9 mouse cellular contexts compared by ENCODE assay signal in the genomic region with DNA sequence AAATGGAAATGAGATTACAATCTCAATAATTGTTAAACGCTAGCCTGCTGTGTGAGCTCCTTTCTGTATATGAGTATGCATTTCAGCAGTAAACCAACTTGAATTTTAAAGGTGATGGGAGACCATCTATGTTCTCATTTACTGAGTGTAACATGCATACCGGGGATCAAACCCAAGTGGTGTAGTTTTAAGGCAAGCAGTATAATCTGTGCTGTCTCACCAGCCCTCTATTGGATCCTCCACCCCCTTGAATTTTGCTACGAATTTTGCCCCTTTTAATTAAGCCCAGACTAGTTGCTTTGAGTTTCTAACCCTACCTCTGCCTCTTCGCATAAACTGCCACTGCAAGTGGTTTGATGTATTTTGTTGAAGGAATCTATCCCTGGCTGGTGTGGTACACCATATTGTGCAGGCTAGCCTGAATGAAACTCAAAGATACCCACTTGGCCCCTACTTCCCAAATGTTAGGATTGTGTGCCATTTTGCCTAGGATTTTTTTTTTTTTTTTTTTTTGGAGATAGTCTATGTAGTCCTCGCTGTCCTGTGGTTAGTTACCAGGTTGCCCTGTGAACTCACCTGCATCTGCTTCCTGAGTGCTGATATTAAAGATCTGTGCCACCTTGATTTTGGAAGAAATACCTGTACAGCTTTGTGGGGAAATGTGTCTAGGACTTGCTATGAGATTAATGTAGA. TPM values are rescaled to one million over a fixed set of nuclear protein-coding genes. Genes with fewer than 3 reads are reported as not detected.
DNase-seq lines count a peak whose midpoint lies in the region; ATAC-seq and TF ChIP-seq lines count a peak whose summit lies in the region.
"Had no signal": no experiment of that assay in that cellular context is flagged by ENCODE, and none has a peak within 500 bp of the region (broad histone marks: within the 10 kb centered on the region; RNA-seq: fewer than 3 reads in every experiment).

No protein-coding gene starts in this region.

- H3K9ac ChIP-seq in heart, embryonic 14.5 days (ENCODE audit: low read length), result peak overlapping the region; percentile 76
- peak overlapping the region; percentile 54 for H3K9ac ChIP-seq in ES-Bruce4 (ENCODE audit: low read depth, poor library complexity, severe bottlenecking)
- no peak overlapping the region for H3K9ac ChIP-seq in forebrain, postnatal 0 days

- 76% methylated on average over 5 of the region's 5 CpGs for WGBS in heart, embryonic 14.5 days
- WGBS in forebrain, postnatal 0 days, result 60% methylated on average over 5 of the region's 5 CpGs
- 59% methylated on average over 5 of the region's 5 CpGs for WGBS in macrophage (ENCODE audit: missing documents)

- no peak for TF ChIP-seq CTCF in ES-Bruce4 (IDR thresholded peaks at IDR 0.05; ENCODE audit: low read depth, low read length)
- TF ChIP-seq CTCF in forebrain, postnatal 0 days (IDR thresholded peaks at IDR 0.05; ENCODE audit: low read depth), result no peak

- no peak for TF ChIP-seq EP300 in ES-Bruce4 (IDR thresholded peaks at IDR 0.05; ENCODE audit: insufficient read depth, low read depth, low read length)

- no peak for TF ChIP-seq POLR2A in ES-Bruce4 (IDR thresholded peaks at IDR 0.05; ENCODE audit: insufficient read depth, low read length)

- no peaks in the 10 kb centered on the region for H3K27me3 ChIP-seq in heart, embryonic 14.5 days (ENCODE audit: control insufficient read depth, insufficient read depth, low read length)
- H3K27me3 ChIP-seq in ES-Bruce4 (ENCODE audit: control insufficient read depth, insufficient read depth, low read length, poor library complexity, severe bottlenecking), result no peaks in the 10 kb centered on the region
- H3K27me3 ChIP-seq in forebrain, postnatal 0 days (ENCODE audit: insufficient read depth, low read length), result no peaks in the 10 kb centered on the region

- H3K79me2 ChIP-seq in macrophage (ENCODE audit: inconsistent target), result peaks cover 31% of the 10 kb centered on the region

- ATAC-seq in heart, embryonic 14.5 days (ENCODE audit: insufficient number of reproducible peaks, insufficient read depth, low FRiP score, low read depth), result no peak
- no peak for ATAC-seq in forebrain, postnatal 0 days

- H3K36me3 ChIP-seq in heart, embryonic 14.5 days (ENCODE audit: control insufficient read depth, insufficient read depth, low read length), result peaks cover 21% of the 10 kb centered on the region
- H3K36me3 ChIP-seq in ES-Bruce4 (ENCODE audit: control insufficient read depth, insufficient read depth, low read length, poor library complexity, severe bottlenecking), result peaks cover 18% of the 10 kb centered on the region
- H3K36me3 ChIP-seq in forebrain, postnatal 0 days (ENCODE audit: insufficient read depth), result peaks cover 17% of the 10 kb centered on the region; the same call in 1 of the 2 replicates
- H3K36me3 ChIP-seq in macrophage (ENCODE audit: inconsistent target), result peaks cover 12% of the 10 kb centered on the region; the same call in 1 of the 2 replicates

- H3K4me2 ChIP-seq in heart, embryonic 14.5 days (ENCODE audit: low read length), result peak overlapping the region; percentile 98
- peak overlapping the region; percentile 60 for H3K4me2 ChIP-seq in forebrain, postnatal 0 days (ENCODE audit: low read depth)

- no peaks in the 10 kb centered on the region for H3K9me3 ChIP-seq in heart, embryonic 14.5 days (ENCODE audit: control insufficient read depth, low read length)
- H3K9me3 ChIP-seq in ES-Bruce4 (replicated peaks; ENCODE audit: control insufficient read depth, insufficient read depth, low read length, poor library complexity, severe bottlenecking), result no peaks in the 10 kb centered on the region
- no peaks in the 10 kb centered on the region for H3K9me3 ChIP-seq in forebrain, postnatal 0 days (ENCODE audit: low read length)

- no peak overlapping the region for H3K27ac ChIP-seq in heart, embryonic 14.5 days (replicated peaks in 1 of 2; ENCODE audit: control insufficient read depth in 1 of 2, insufficient read depth in 1 of 2, low read depth in 2 of 2, low read length in 2 of 2)
- H3K27ac ChIP-seq in ES-Bruce4 (ENCODE audit: insufficient read depth, low read length) (peak overlapping the region; percentile 61), macrophage (no peak overlapping the region)
- H3K27ac ChIP-seq in forebrain, postnatal 0 days (ENCODE audit: low read depth, low read length), result no peak overlapping the region

- DNase-seq in heart, postnatal 36 days, result no peak
- DNase-seq in forebrain, postnatal 0 days, result no peak
- no peak for DNase-seq in layer of hippocampus, adult 11-12 months (ENCODE audit: low spot score)
- DNase-seq in gastrocnemius, adult 8-10 months (ENCODE audit: low spot score in 2 of 2), result no peak
- no peak for DNase-seq in frontal cortex, postnatal 10 days (ENCODE audit: low spot score in 2 of 2)
- DNase-seq: gastrocnemius, postnatal 14 days had no signal

- peak overlapping the region; percentile 27 to 56; a peak in 3 of 4 replicates for H3K4me3 ChIP-seq in heart, embryonic 14.5 days (ENCODE audit: control insufficient read depth in 1 of 2, insufficient read depth in 1 of 2, low read depth in 1 of 2, low read length in 2 of 2)
- H3K4me3 ChIP-seq in ES-Bruce4 (ENCODE audit: low read depth, low read length) (no peak overlapping the region), macrophage (ENCODE audit: inconsistent target) (peak overlapping the region; percentile 71)
- peak overlapping the region; percentile 32 for H3K4me3 ChIP-seq in forebrain, postnatal 0 days (ENCODE audit: low read depth, low read length)

- H3K4me1 ChIP-seq in heart, embryonic 14.5 days (ENCODE audit: control insufficient read depth in 2 of 2, insufficient read depth in 2 of 2, low read length in 2 of 2), result peaks cover 6 to 29% of the 10 kb centered on the region in 2 experiments
- no peaks in the 10 kb centered on the region for H3K4me1 ChIP-seq in ES-Bruce4 (ENCODE audit: control insufficient read depth, insufficient read depth, low read length)
- H3K4me1 ChIP-seq in forebrain, postnatal 0 days (ENCODE audit: insufficient read depth), result peaks cover 26% of the 10 kb centered on the region

- intact Hi-C loops in heart, postnatal 36 days (cut with DNase I), result no loop called here

RNA-seq across cellular contexts. Expression of gene Ubb, which starts 3.3 kb away (rescaled TPM):
- 2,716 and 2,876 TPM in 2 replicates for polyA plus RNA-seq in heart, embryonic 14.5 days (2014; fragmentation: Nextera tagmentation; extraction: Ambion mirVana)
- total RNA-seq in heart, postnatal 36 days (2021), result 100 to 1,000 TPM; 708 to 720 TPM
- polyA plus RNA-seq in ES-Bruce4 (2011; ENCODE audit: insufficient read depth, insufficient read length, low read depth, missing spikeins) (626 and 640 TPM in 2 replicates), macrophage (2018) (916 to 1,557 TPM (median 1,390 TPM) in 3 replicates)
- total RNA-seq in forebrain, postnatal 0 days (2014; rRNA removed), result 1,115 and 1,190 TPM in 2 replicates
- 4,663 and 5,112 TPM in 2 replicates for polyA plus RNA-seq in forebrain, postnatal 0 days (2015; fragmentation: Nextera tagmentation; extraction: Ambion mirVana)
- total RNA-seq in macrophage (2018; cell fraction: chromatin; rRNA removed), result 100 to 1,000 TPM in 2 of 26 experiments, 10 to 100 TPM in 24; 30.2 to 156 (median 53.6) TPM
- 1,000 to 10,000 TPM in 12 of 26 experiments, 100 to 1,000 TPM in 14; 573 to 1,418 (median 982) TPM for total RNA-seq in macrophage (2018; cell fraction: cytosol; rRNA removed)
- total RNA-seq in macrophage (2018; cell fraction: nucleus; rRNA removed), result 100 to 1,000 TPM; 117 to 414 (median 278) TPM
- total RNA-seq in gastrocnemius, adult 8-10 months (2022), result 100 to 1,000 TPM; 864 to 966 (median 933) TPM

RNA-seq across cellular contexts. Expression of gene Cenpv, which starts 15.2 kb away (rescaled TPM):
- polyA plus RNA-seq in heart, embryonic 14.5 days (2014; fragmentation: Nextera tagmentation; extraction: Ambion mirVana), result 29.8 and 37.7 TPM in 2 replicates
- total RNA-seq in heart, postnatal 36 days (2021), result 10 to 100 TPM; 22.8 to 25.0 TPM
- polyA plus RNA-seq in ES-Bruce4 (2011; ENCODE audit: insufficient read depth, insufficient read length, low read depth, missing spikeins) (66.9 and 77.3 TPM in 2 replicates), macrophage (2018) (7.2 to 8.9 TPM (median 8.3 TPM) in 3 replicates)
- total RNA-seq in forebrain, postnatal 0 days (2014; rRNA removed), result 79.0 and 112 TPM in 2 replicates
- 50.8 and 68.0 TPM in 2 replicates for polyA plus RNA-seq in forebrain, postnatal 0 days (2015; fragmentation: Nextera tagmentation; extraction: Ambion mirVana)
- 10 to 100 TPM in 1 of 26 experiments, 1 to 10 TPM in 21, not detected in 4; 1.6 to 10.6 (median 3.8) TPM for total RNA-seq in macrophage (2018; cell fraction: chromatin; rRNA removed)
- 1 to 10 TPM; 1.7 to 9.7 (median 3.9) TPM for total RNA-seq in macrophage (2018; cell fraction: cytosol; rRNA removed)
- 10 to 100 TPM in 3 of 26 experiments, 1 to 10 TPM in 21, under 1 TPM in 1, not detected in 1; 0.63 to 13.2 (median 3.8) TPM for total RNA-seq in macrophage (2018; cell fraction: nucleus; rRNA removed)
- total RNA-seq in gastrocnemius, adult 8-10 months (2022), result 10 to 100 TPM; 14.0 to 21.6 (median 17.8) TPM

RNA-seq across cellular contexts. Expression of gene Trpv2, which starts 20.0 kb away (rescaled TPM):
- polyA plus RNA-seq in heart, embryonic 14.5 days (2014; fragmentation: Nextera tagmentation; extraction: Ambion mirVana), result 3.7 and 4.2 TPM in 2 replicates
- 1 to 10 TPM; 2.8 to 2.9 TPM for total RNA-seq in heart, postnatal 36 days (2021)
- polyA plus RNA-seq in ES-Bruce4 (2011; ENCODE audit: insufficient read depth, insufficient read length, low read depth, missing spikeins) (1.5 and 1.9 TPM in 2 replicates), macrophage (2018) (71.4 to 114 TPM (median 91.5 TPM) in 3 replicates)
- 38.1 and 46.6 TPM in 2 replicates for total RNA-seq in forebrain, postnatal 0 days (2014; rRNA removed)
- 21.6 and 26.2 TPM in 2 replicates for polyA plus RNA-seq in forebrain, postnatal 0 days (2015; fragmentation: Nextera tagmentation; extraction: Ambion mirVana)
- 100 to 1,000 TPM in 5 of 26 experiments, 10 to 100 TPM in 21; 19.2 to 109 (median 72.3) TPM for total RNA-seq in macrophage (2018; cell fraction: chromatin; rRNA removed)
- total RNA-seq in macrophage (2018; cell fraction: cytosol; rRNA removed), result 100 to 1,000 TPM in 23 of 26 experiments, 10 to 100 TPM in 3; 89.6 to 139 (median 116) TPM
- 100 to 1,000 TPM in 18 of 26 experiments, 10 to 100 TPM in 8; 71.0 to 151 (median 118) TPM for total RNA-seq in macrophage (2018; cell fraction: nucleus; rRNA removed)
- 1 to 10 TPM in 2 of 4 experiments, under 1 TPM in 2; 0.46 to 1.3 (median 0.95) TPM for total RNA-seq in gastrocnemius, adult 8-10 months (2022)
